Mouse (Mus musculus) A20 (cell line): ENCODE measurements around the gene Fam196a.

Experiments used
- DNase-seq: peaks from one replicate; pipeline ENCODE4 v3.0.0-alpha.2; 2011; ENCODE audit warnings: low read depth, low spot score

Gene Fam196a

DNA sequence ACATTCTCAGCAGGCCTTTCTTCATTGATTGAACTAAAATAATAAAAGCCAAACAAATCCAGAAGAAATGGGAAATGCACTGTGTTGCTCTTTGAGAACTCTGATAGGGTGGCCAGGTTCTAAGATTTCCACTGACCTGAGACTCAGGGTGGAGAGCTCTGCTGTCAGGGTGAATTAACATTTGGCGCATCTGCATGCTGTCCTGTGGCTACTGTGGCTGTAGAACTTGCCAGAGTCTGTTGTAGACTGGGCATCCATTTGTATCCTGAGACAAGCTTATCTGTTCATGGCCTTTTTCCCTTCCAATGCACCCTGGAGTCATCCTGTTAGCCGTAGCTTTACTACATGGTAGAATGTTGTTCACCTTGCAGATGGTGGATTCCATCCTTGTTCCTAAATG is 98.2 kb downstream of the Fam196a start:
- no peak for DNase-seq
